Mouse (Mus musculus): ENCODE results near the gene Zfp46. TPM values are rescaled to one million over a fixed set of nuclear protein-coding genes. Genes with fewer than 3 reads are reported as not detected.

The Zfp46 gene
- polyA plus RNA-seq, 1 experiment from 2014 or later, result 31.2 TPM

- no peak for ATAC-seq (ENCODE audit: insufficient read depth)
- TF ChIP-seq CTCF (IDR thresholded peaks at IDR 0.05; ENCODE audit: low read depth), result no peak
- Histone ChIP-seq H3K27me3 (ENCODE audit: insufficient read depth, low read length) (no peaks in the 10 kb centered on the region), H3K4me2 (no peak overlapping the region), H3K4me1 (ENCODE audit: insufficient read depth) (no peaks in the 10 kb centered on the region), H3K4me3 (ENCODE audit: low read depth, low read length) (no peak overlapping the region), H3K9ac (no peak overlapping the region), H3K9me3 (ENCODE audit: low read depth, low read length) (no peaks in the 10 kb centered on the region), H3K36me3 (ENCODE audit: insufficient read depth) (no peaks in the 10 kb centered on the region), H3K27ac (ENCODE audit: low read depth) (no peak overlapping the region)
- WGBS, result 87% methylated on average over 4 of the region's 4 CpGs
- no peak for DNase-seq
Observed at GRCm38 (mm10) chr4:136263555-136263954, 20.9 kb upstream of the Zfp46 start.

- H3K4me1 ChIP-seq (ENCODE audit: insufficient read depth), result no peaks in the 10 kb centered on the region
- no peaks in the 10 kb centered on the region for H3K9me3 ChIP-seq (ENCODE audit: low read depth, low read length)
- H3K9ac ChIP-seq, result no peak overlapping the region
- WGBS, result 77% methylated on average over 9 of the region's 9 CpGs
- no peak for TF ChIP-seq CTCF (IDR thresholded peaks at IDR 0.05; ENCODE audit: low read depth)
- ATAC-seq (ENCODE audit: insufficient read depth), result no peak
- no peak for DNase-seq
- H3K4me2 ChIP-seq, result no peak overlapping the region
- H3K27ac ChIP-seq (ENCODE audit: low read depth), result no peak overlapping the region
- H3K4me3 ChIP-seq (ENCODE audit: low read depth, low read length), result no peak overlapping the region
- H3K27me3 ChIP-seq (ENCODE audit: insufficient read depth, low read length), result no peaks in the 10 kb centered on the region
- H3K36me3 ChIP-seq (ENCODE audit: insufficient read depth), result no peaks in the 10 kb centered on the region
Observed at GRCm38 (mm10) chr4:136266716-136267343, 17.7 kb upstream of the Zfp46 start.

DNA sequence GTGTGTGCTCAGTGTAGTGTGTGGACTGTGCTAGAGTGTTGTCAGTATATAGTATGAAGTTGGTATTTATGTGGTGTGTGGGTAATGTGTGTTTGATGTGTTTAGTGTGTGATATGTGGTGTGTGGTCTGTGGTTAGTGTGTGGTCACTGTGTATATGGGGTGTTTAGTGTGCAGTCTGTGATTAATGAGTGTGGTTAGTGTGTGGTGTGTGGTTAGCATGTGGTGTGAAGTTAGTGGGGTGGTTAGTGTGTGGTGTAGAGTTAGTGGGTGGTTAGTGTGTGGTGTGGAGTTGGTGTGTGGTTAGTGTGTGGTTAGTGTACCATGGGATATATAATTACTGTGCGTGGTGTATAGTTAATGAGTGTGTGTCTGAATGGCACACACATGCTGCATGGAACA lies 15.6 kb upstream of the Zfp46 start:
- Histone ChIP-seq H3K9me3 (ENCODE audit: low read depth, low read length) (peaks cover 9% of the 10 kb centered on the region; the same call in 1 of the 2 replicates), H3K27ac (ENCODE audit: low read depth) (no peak overlapping the region), H3K4me3 (ENCODE audit: low read depth, low read length) (no peak overlapping the region), H3K4me1 (ENCODE audit: insufficient read depth) (no peaks in the 10 kb centered on the region), H3K4me2 (no peak overlapping the region), H3K27me3 (ENCODE audit: insufficient read depth, low read length) (no peaks in the 10 kb centered on the region), H3K36me3 (ENCODE audit: insufficient read depth) (no peaks in the 10 kb centered on the region), H3K9ac (no peak overlapping the region)
- ATAC-seq (ENCODE audit: insufficient read depth) (no peak), DNase-seq (no peak)
- 83% methylated on average over 1 of the region's 1 CpGs for WGBS
- no peak for TF ChIP-seq CTCF (IDR thresholded peaks at IDR 0.05; ENCODE audit: low read depth)

- no peak for TF ChIP-seq CTCF (IDR thresholded peaks at IDR 0.05; ENCODE audit: low read depth)
- Histone ChIP-seq H3K9ac (no peak overlapping the region), H3K4me2 (no peak overlapping the region), H3K9me3 (ENCODE audit: low read depth, low read length) (peaks cover 9% of the 10 kb centered on the region; the same call in 1 of the 2 replicates), H3K4me1 (ENCODE audit: insufficient read depth) (no peaks in the 10 kb centered on the region), H3K36me3 (ENCODE audit: insufficient read depth) (no peaks in the 10 kb centered on the region), H3K4me3 (ENCODE audit: low read depth, low read length) (no peak overlapping the region), H3K27me3 (ENCODE audit: insufficient read depth, low read length) (no peaks in the 10 kb centered on the region), H3K27ac (ENCODE audit: low read depth) (no peak overlapping the region)
- ATAC-seq (ENCODE audit: insufficient read depth), result no peak
- no peak for DNase-seq
- 86% methylated on average over 8 of the region's 8 CpGs for WGBS
Observed at GRCm38 (mm10) chr4:136270648-136271047, 13.8 kb upstream of the Zfp46 start.

DNA sequence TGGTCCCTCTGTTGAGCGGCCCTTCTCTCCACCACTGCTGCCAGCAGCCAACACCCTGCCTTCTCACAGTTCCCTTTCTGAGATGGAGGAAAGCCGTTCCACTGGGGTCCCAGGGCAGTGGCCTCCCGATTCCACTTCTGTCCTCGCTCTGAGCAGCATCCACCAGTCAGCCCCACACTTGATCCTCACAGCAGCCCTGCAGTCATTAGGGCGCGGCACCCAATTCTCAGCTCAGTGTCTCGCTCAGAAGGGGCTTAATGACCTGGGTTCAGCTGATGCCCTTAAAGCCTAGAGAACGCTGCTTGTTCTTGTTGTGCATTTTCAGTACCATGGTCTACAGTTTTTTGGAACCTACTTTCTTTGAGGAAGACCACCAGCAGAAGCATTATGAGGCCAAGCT lies 3.4 kb upstream of the Zfp46 start:
- Histone ChIP-seq H3K9ac (no peak overlapping the region), H3K4me1 (ENCODE audit: insufficient read depth) (peaks cover 13% of the 10 kb centered on the region), H3K27me3 (ENCODE audit: insufficient read depth, low read length) (no peaks in the 10 kb centered on the region), H3K27ac (ENCODE audit: low read depth) (no peak overlapping the region), H3K9me3 (ENCODE audit: low read depth, low read length) (no peaks in the 10 kb centered on the region), H3K36me3 (ENCODE audit: insufficient read depth) (no peaks in the 10 kb centered on the region), H3K4me2 (no peak overlapping the region), H3K4me3 (ENCODE audit: low read depth, low read length) (no peak overlapping the region)
- WGBS, result 78% methylated on average over 8 of the region's 8 CpGs
- ATAC-seq (ENCODE audit: insufficient read depth), result no peak
- DNase-seq, result no peak
- TF ChIP-seq CTCF (IDR thresholded peaks at IDR 0.05; ENCODE audit: low read depth), result no peak

GRCm38 (mm10) chr4:136281611-136282010 lies 2.9 kb upstream of the Zfp46 start:
- no peak for ATAC-seq (ENCODE audit: insufficient read depth)
- no peaks in the 10 kb centered on the region for H3K36me3 ChIP-seq (ENCODE audit: insufficient read depth)
- no peak overlapping the region for H3K4me3 ChIP-seq (ENCODE audit: low read depth, low read length)
- no peaks in the 10 kb centered on the region for H3K9me3 ChIP-seq (ENCODE audit: low read depth, low read length)
- no peak for DNase-seq
- H3K9ac ChIP-seq, result no peak overlapping the region
- H3K4me2 ChIP-seq, result no peak overlapping the region
- no peaks in the 10 kb centered on the region for H3K27me3 ChIP-seq (ENCODE audit: insufficient read depth, low read length)
- H3K4me1 ChIP-seq (ENCODE audit: insufficient read depth), result peaks cover 13% of the 10 kb centered on the region
- TF ChIP-seq CTCF (IDR thresholded peaks at IDR 0.05; ENCODE audit: low read depth), result no peak
- 38% methylated on average over 9 of the region's 9 CpGs for WGBS
- no peak overlapping the region for H3K27ac ChIP-seq (ENCODE audit: low read depth)

GRCm38 (mm10) chr4:136282621-136283480 lies 1.6 kb upstream of the Zfp46 start:
- WGBS, result 39% methylated on average over 10 of the region's 10 CpGs
- peak overlapping the region; percentile 29; the same call in 1 of the 2 replicates for H3K4me2 ChIP-seq
- no peak overlapping the region for H3K4me3 ChIP-seq (ENCODE audit: low read depth, low read length)
- peak overlapping the region; percentile 91 for H3K27ac ChIP-seq (ENCODE audit: low read depth)
- H3K4me1 ChIP-seq (ENCODE audit: insufficient read depth), result peaks cover 13% of the 10 kb centered on the region
- no peak for ATAC-seq (ENCODE audit: insufficient read depth)
- no peaks in the 10 kb centered on the region for H3K27me3 ChIP-seq (ENCODE audit: insufficient read depth, low read length)
- H3K9me3 ChIP-seq (ENCODE audit: low read depth, low read length), result no peaks in the 10 kb centered on the region
- peaks cover 8% of the 10 kb centered on the region for H3K36me3 ChIP-seq (ENCODE audit: insufficient read depth)
- DNase-seq, result peak; percentile 62
- peak overlapping the region; percentile 31 for H3K9ac ChIP-seq
- no peak for TF ChIP-seq CTCF (IDR thresholded peaks at IDR 0.05; ENCODE audit: low read depth)
